13 mouse cellular contexts compared by ENCODE assay signal in genomic region chrX:19285773-19286172, GRCm38 (mm10).
A peak's percentile ranks its signal among the peaks of the same experiment; 100 is the strongest.
DNase-seq lines count a peak whose midpoint lies in the region; ATAC-seq and TF ChIP-seq lines count a peak whose summit lies in the region.
"Had no signal": no experiment of that assay in that cellular context is flagged by ENCODE, and none has a peak within 500 bp of the region (broad histone marks: within the 10 kb centered on the region; RNA-seq: fewer than 3 reads in every experiment).

No protein-coding gene starts in this region.

- no peaks in the 10 kb centered on the region for H3K27me3 ChIP-seq in forebrain, postnatal 0 days (ENCODE audit: insufficient read depth, low read length)
- no peaks in the 10 kb centered on the region for H3K27me3 ChIP-seq in forebrain, embryonic 11.5 days (ENCODE audit: control insufficient read depth, insufficient read depth, low read length)
- no peaks in the 10 kb centered on the region for H3K27me3 ChIP-seq in lung, embryonic 14.5 days (ENCODE audit: insufficient read depth, low read length)

- no peak overlapping the region for H3K4me3 ChIP-seq in forebrain, postnatal 0 days (ENCODE audit: low read depth, low read length)
- no peak overlapping the region for H3K4me3 ChIP-seq in forebrain, embryonic 11.5 days (ENCODE audit: low read depth, low read length)
- H3K4me3 ChIP-seq in lung, embryonic 14.5 days (ENCODE audit: low read depth, low read length): no peak overlapping the region
- H3K4me3 ChIP-seq: heart, embryonic 10.5 days; myocyte had no signal

- H3K9me3 ChIP-seq in forebrain, postnatal 0 days (ENCODE audit: low read length): no peaks in the 10 kb centered on the region
- no peaks in the 10 kb centered on the region for H3K9me3 ChIP-seq in forebrain, embryonic 11.5 days (ENCODE audit: control insufficient read depth, low read length)
- H3K9me3 ChIP-seq in lung, embryonic 14.5 days (ENCODE audit: low read depth, low read length): no peaks in the 10 kb centered on the region; the same call in 1 of the 2 replicates
- H3K9me3 ChIP-seq: heart, embryonic 10.5 days had no signal

- H3K4me1 ChIP-seq in forebrain, postnatal 0 days (ENCODE audit: insufficient read depth): no peaks in the 10 kb centered on the region
- H3K4me1 ChIP-seq in forebrain, embryonic 11.5 days (replicated peaks; ENCODE audit: control insufficient read depth, insufficient read depth, low read length): no peaks in the 10 kb centered on the region
- no peaks in the 10 kb centered on the region for H3K4me1 ChIP-seq in lung, embryonic 14.5 days (ENCODE audit: insufficient read depth)
- H3K4me1 ChIP-seq: heart, embryonic 10.5 days had no signal

- peak; percentile 5 for DNase-seq in forebrain, postnatal 0 days
- DNase-seq in forebrain, embryonic 11.5 days (ENCODE audit: low spot score): no peak
- peak; percentile 34 for DNase-seq in lung, embryonic 14.5 days
- DNase-seq in lung, postnatal 25 days (ENCODE audit: low spot score): no peak
- DNase-seq in ES-CJ7 (ENCODE audit: low read depth, low spot score): peak; percentile 15
- DNase-seq in frontal cortex, postnatal 25 days (ENCODE audit: low spot score in 2 of 2): no peak
- no peak for DNase-seq in urinary bladder, adult 2 months (ENCODE audit: low spot score)
- DNase-seq: cerebellum, adult 9-10 months; gastrocnemius, postnatal 25 days; thymus, postnatal 4 days had no signal

- no peak overlapping the region for H3K27ac ChIP-seq in forebrain, postnatal 0 days (ENCODE audit: low read depth, low read length)
- no peak overlapping the region for H3K27ac ChIP-seq in forebrain, embryonic 11.5 days (ENCODE audit: low read depth, low read length)
- H3K27ac ChIP-seq in lung, embryonic 14.5 days (ENCODE audit: low read depth): no peak overlapping the region
- H3K27ac ChIP-seq: heart, embryonic 10.5 days had no signal

- 71% methylated on average over 4 of the region's 4 CpGs for WGBS in forebrain, postnatal 0 days
- 84% methylated on average over 4 of the region's 4 CpGs for WGBS in forebrain, embryonic 11.5 days
- 61% methylated on average over 4 of the region's 4 CpGs for WGBS in lung, embryonic 14.5 days

- no peak overlapping the region for H3K4me2 ChIP-seq in forebrain, postnatal 0 days (ENCODE audit: low read depth)
- H3K4me2 ChIP-seq in forebrain, embryonic 11.5 days (ENCODE audit: low read depth, low read length, severe bottlenecking): no peak overlapping the region
- no peak overlapping the region for H3K4me2 ChIP-seq in lung, embryonic 14.5 days

- no peak overlapping the region for H3K9ac ChIP-seq in forebrain, postnatal 0 days
- H3K9ac ChIP-seq in forebrain, embryonic 11.5 days (ENCODE audit: low read length): no peak overlapping the region
- no peak overlapping the region for H3K9ac ChIP-seq in lung, embryonic 14.5 days

- no peak for ATAC-seq in forebrain, postnatal 0 days
- ATAC-seq in forebrain, embryonic 11.5 days (replicated peaks; ENCODE audit: low FRiP score): no peak
- no peak for ATAC-seq in lung, embryonic 14.5 days (ENCODE audit: insufficient read depth)
- peak; percentile 56; the same call in 1 of the 2 replicates for ATAC-seq in common myeloid progenitor, adult 5-6 weeks (replicated peaks; ENCODE audit: low read depth, poor library complexity, severe bottlenecking)

- no peaks in the 10 kb centered on the region for H3K36me3 ChIP-seq in forebrain, postnatal 0 days (ENCODE audit: insufficient read depth)
- no peaks in the 10 kb centered on the region for H3K36me3 ChIP-seq in forebrain, embryonic 11.5 days (ENCODE audit: control insufficient read depth, insufficient read depth, low read length)
- no peaks in the 10 kb centered on the region for H3K36me3 ChIP-seq in lung, embryonic 14.5 days (ENCODE audit: insufficient read depth)
- H3K36me3 ChIP-seq: heart, embryonic 10.5 days had no signal

- peak; percentile 17; the same call in 1 of the 2 replicates for TF ChIP-seq CTCF in forebrain, postnatal 0 days (IDR thresholded peaks at IDR 0.05; ENCODE audit: low read depth)
- TF ChIP-seq CTCF in lung, embryonic 14.5 days (IDR thresholded peaks at IDR 0.05; ENCODE audit: low read depth): 0 out of 2 replicates have a peak, but pooled peaks have one; percentile 20

Comparison
In these comparisons a context has a peak if more than half of its experiments do, and no peak if none do; other contexts are left out.
1. DNase-seq: peak in forebrain, postnatal 0 days (single experiment), lung, embryonic 14.5 days (single experiment) and ES-CJ7 (single experiment); none in forebrain, embryonic 11.5 days (single experiment), lung, postnatal 25 days (single experiment), frontal cortex, postnatal 25 days (0 of 2) and urinary bladder, adult 2 months (single experiment).